Mouse (Mus musculus) heart, adult 2 months (tissue): ENCODE results near the gene Pik3r2. TPM values are rescaled to one million over a fixed set of nuclear protein-coding genes. Genes with fewer than 3 reads are reported as not detected.

Source experiments
- DNase-seq, 2 experiments: peaks; one replicate each; pipeline ENCODE4 v3.0.0; 2021
- H3K27ac ChIP-seq: fragments of 200-600 bp; 2 replicates; pipeline ENCODE4 v1.8.1; 2022
- H3K27me3 ChIP-seq: fragments of 200-500 bp; 2 replicates; pipeline ENCODE4 v1.6.1; 2012; ENCODE audit warnings: mild to moderate bottlenecking, low read length, inconsistent platforms, mixed read lengths; ENCODE audit not compliant: control insufficient read depth, insufficient read depth
- H3K36me3 ChIP-seq: fragments of 200-500 bp; 2 replicates; pipeline ENCODE4 v1.6.1; 2012; ENCODE audit warnings: low read length, inconsistent platforms; ENCODE audit not compliant: control insufficient read depth, insufficient read depth
- H3K4me1 ChIP-seq: fragments of 200-500 bp; 2 replicates; pipeline ENCODE4 v1.6.1; 2011; ENCODE audit warnings: low read length; ENCODE audit not compliant: control insufficient read depth, insufficient read depth
- H3K4me3 ChIP-seq: fragments of 200-600 bp; 2 replicates; pipeline ENCODE4 v1.8.1; 2022
- H3K79me2 ChIP-seq: fragments of 200-500 bp; replicated peaks from 2 replicates; pipeline ENCODE4 v1.6.1; 2012; ENCODE audit warnings: mild to moderate bottlenecking, inconsistent platforms, low read length, moderate library complexity, mixed read lengths; ENCODE audit not compliant: control insufficient read depth, insufficient read depth
- H3K9ac ChIP-seq: fragments of 200-500 bp; 2 replicates; pipeline ENCODE4 v1.6.1; 2012; ENCODE audit warnings: low read depth, mild to moderate bottlenecking, control low read depth, inconsistent platforms, low read length, mixed read lengths
- CTCF ChIP-seq: fragments of 200-600 bp; IDR thresholded peaks from 2 replicates; pipeline ENCODE4 v1.8.1; 2022; ENCODE audit warnings: antibody characterized with exemption, mild to moderate bottlenecking, moderate library complexity
- EP300 ChIP-seq: fragments of 200-500 bp; IDR thresholded peaks from 2 replicates; pipeline ENCODE4 v1.6.1; 2011; ENCODE audit warnings: low read depth, low read length, control low read depth; ENCODE audit not compliant: insufficient read depth
- POLR2A ChIP-seq: fragments of 200-500 bp; IDR thresholded peaks from 2 replicates; pipeline ENCODE4 v1.6.1; 2011; ENCODE audit warnings: mild to moderate bottlenecking, low read depth, low read length, control low read depth; ENCODE audit not compliant: insufficient read depth
- WGBS: fragments of 180-500 bp; shearing (Covaris S2); methylation state at CpG from one replicate; pipeline ENCODE4 v1.1.7; 2018; 5-methylcytosine and 5-hydroxymethylcytosine counted together
- intact Hi-C: fragments of 180-260 bp; cut with DNase I; formaldehyde crosslinking; loops from one replicate; pipeline ENCODE4 v1.15.1; 2025
- polyA plus RNA-seq: library from polyadenylated mRNA; depleted of rRNA; stranded (reverse); fragments of >200 nt; gene quantifications from 2 replicates; pipeline ENCODE4 v1.2.3, GENCODE M21; 2012
- total RNA-seq, 2 experiments: library from RNA; stranded (reverse); gene quantifications; 2 replicates each; pipeline ENCODE4 v1.2.3; 2021

Pik3r2 gene
- total and polyA plus RNA-seq, 3 experiments, result 22.0 to 45.5 (median 22.4) TPM

- Histone ChIP-seq H3K36me3 (no peaks in the 10 kb centered on the region), H3K4me3 (peak within 1 kb of the TSS; percentile 60), H3K79me2 (no peaks in the 10 kb centered on the region), H3K27me3 (no peaks in the 10 kb centered on the region), H3K27ac (peak within 1 kb of the TSS; percentile 26; the same call in 1 of the 2 replicates), H3K9ac (peak within 1 kb of the TSS; percentile 18; the same call in 1 of the 2 replicates), H3K4me1 (no peaks in the 10 kb centered on the region)
- DNase-seq, result peak; percentile 89 to 91
- WGBS, result 1% methylated on average over 45 of the region's 45 CpGs
- TF ChIP-seq POLR2A (peak; percentile 64; the same call in 1 of the 2 replicates), CTCF (no peak)
- intact Hi-C loops, result loop anchor here (1.0 kb wide), 1 partner anchor 12 kb away; no protein-coding TSS in a partner anchor
Observed at GRCm38 (mm10) chr8:70804481-70805206, 28.1 kb upstream of the Pik3r2 start, which contains the start of gene Mast3. Mast3 (minus strand) TSS chr8:70805054.

- TF ChIP-seq EP300 (no peak), POLR2A (no peak), CTCF (no peak)
- Histone ChIP-seq H3K27me3 (no peaks in the 10 kb centered on the region), H3K79me2 (no peaks in the 10 kb centered on the region), H3K27ac (no peak overlapping the region), H3K4me3 (peak overlapping the region; percentile 60), H3K4me1 (no peaks in the 10 kb centered on the region), H3K9ac (no peak overlapping the region), H3K36me3 (no peaks in the 10 kb centered on the region)
- 2% methylated on average over 46 of the region's 47 CpGs for WGBS
- intact Hi-C loops, result loop anchor here (1.0 kb wide), 1 partner anchor 12 kb away; no protein-coding TSS in a partner anchor
- peak; percentile 70 to 80 for DNase-seq
Observed at GRCm38 (mm10) chr8:70803761-70804480, 27.4 kb upstream of the Pik3r2 start.

DNA sequence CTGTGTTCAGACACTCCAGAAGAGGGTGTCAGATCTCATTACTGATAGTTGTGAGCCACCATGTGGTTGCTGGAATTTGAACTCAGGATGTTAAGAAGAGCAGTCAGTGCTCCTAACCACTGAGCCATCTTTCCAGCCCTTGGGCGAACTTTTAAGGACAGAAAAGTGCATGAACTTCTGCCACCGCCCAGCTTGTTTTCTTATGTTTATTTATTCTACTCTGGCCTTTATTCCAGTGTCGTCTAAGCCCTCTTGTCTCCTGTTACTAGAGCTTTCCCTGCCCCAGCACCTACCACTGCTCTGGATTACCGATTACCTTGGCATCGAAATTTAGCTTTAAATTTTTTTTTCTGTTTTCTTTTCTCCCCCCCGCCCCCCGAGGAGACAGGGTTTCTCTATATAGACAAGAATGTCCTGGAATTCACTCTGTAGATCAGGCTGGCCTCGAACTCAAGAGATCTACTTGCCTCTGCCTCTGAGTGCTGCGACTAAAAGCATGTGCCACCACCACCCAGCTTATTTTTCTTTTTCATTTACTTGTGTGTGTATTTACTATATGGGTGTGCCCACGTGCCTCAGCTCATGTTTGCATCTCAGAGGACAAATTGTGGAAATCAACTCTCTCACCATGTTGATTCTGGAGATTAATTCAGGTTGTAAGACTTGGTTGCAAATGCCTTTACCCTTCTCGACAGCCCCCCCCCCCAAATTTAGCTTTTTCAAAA lies 26.4 kb upstream of the Pik3r2 start:
- intact Hi-C loops, result no loop called here
- 78% methylated on average over 11 of the region's 11 CpGs for WGBS

GRCm38 (mm10) chr8:70801830-70802229 lies 25.3 kb upstream of the Pik3r2 start:
- Histone ChIP-seq H3K79me2 (no peaks in the 10 kb centered on the region), H3K36me3 (no peaks in the 10 kb centered on the region), H3K4me3 (no peak overlapping the region), H3K4me1 (peaks cover 3% of the 10 kb centered on the region; the same call in 1 of the 2 replicates), H3K27me3 (no peaks in the 10 kb centered on the region), H3K27ac (no peak overlapping the region), H3K9ac (no peak overlapping the region)
- intact Hi-C loops, result no loop called here
- TF ChIP-seq EP300 (no peak), CTCF (no peak), POLR2A (no peak)
- 79% methylated on average over 1 of the region's 1 CpGs for WGBS
- DNase-seq, result no peak

More for the DNA sequence above, 26.4 kb upstream of the Pik3r2 start:
- Histone ChIP-seq H3K4me3 (no peak overlapping the region), H3K4me1 (0 out of 2 replicates have a peak, but pooled peaks cover 1% of the 10 kb centered on the region), H3K27me3 (no peaks in the 10 kb centered on the region), H3K79me2 (no peaks in the 10 kb centered on the region), H3K9ac (no peak overlapping the region), H3K36me3 (no peaks in the 10 kb centered on the region), H3K27ac (no peak overlapping the region)
- TF ChIP-seq EP300 (no peak), POLR2A (no peak), CTCF (no peak)
- DNase-seq, result no peak

- H3K4me1 ChIP-seq, result peaks cover 3% of the 10 kb centered on the region; the same call in 1 of the 2 replicates
- H3K4me3 ChIP-seq, result no peak overlapping the region
- intact Hi-C loops, result no loop called here
- TF ChIP-seq POLR2A, result no peak
- TF ChIP-seq EP300, result no peak
- no peak for TF ChIP-seq CTCF
- no peaks in the 10 kb centered on the region for H3K27me3 ChIP-seq
- WGBS, result 26% methylated on average over 15 of the region's 15 CpGs
- no peak overlapping the region for H3K27ac ChIP-seq
- no peaks in the 10 kb centered on the region for H3K79me2 ChIP-seq
- H3K9ac ChIP-seq, result no peak overlapping the region
- no peak for DNase-seq
- no peaks in the 10 kb centered on the region for H3K36me3 ChIP-seq
Observed at GRCm38 (mm10) chr8:70801156-70801555, 24.6 kb upstream of the Pik3r2 start.
